Mouse (Mus musculus) G1E (cell line): ENCODE measurements around the gene Gm11027.

ENCODE experiments used
- GATA1 ChIP-seq: IDR thresholded peaks from 2 replicates; pipeline ENCODE4 v1.6.1; 2012; ENCODE audit warnings: borderline replicate concordance, low read length, inconsistent platforms, mixed read lengths
- POLR2AphosphoS5 ChIP-seq: IDR thresholded peaks from 2 replicates; pipeline ENCODE4 v1.6.1; 2012; ENCODE audit warnings: low read depth, low read length, inconsistent platforms; ENCODE audit not compliant: insufficient replicate concordance

- no peak for TF ChIP-seq GATA1
- no peak for TF ChIP-seq POLR2AphosphoS5
Observed at GRCm38 (mm10) chr12:116293599-116294292, 18.6 kb downstream of the Gm11027 start.
